Mouse (Mus musculus): ENCODE measurements around the gene Dusp18. TPM values are rescaled to one million over a fixed set of nuclear protein-coding genes. Genes with fewer than 3 reads are reported as not detected.

The Dusp18 gene
- total and polyA plus RNA-seq, 3 experiments: 2.8 to 6.6 (median 4.8) TPM

- dilution Hi-C loops (cut with MboI; ENCODE audit: extremely low pct_ligation_motif_present, extremely low pct_unique_long_range_greater_than_20kb, low sequenced_read_pairs): no loop called here
- no peaks in the 10 kb centered on the region for H3K9me3 ChIP-seq (replicated peaks; ENCODE audit: low read length)
- DNase-seq (ENCODE audit: extremely low read depth): no peak
- no peaks in the 10 kb centered on the region for H3K36me3 ChIP-seq (replicated peaks in 1 of 2; ENCODE audit: control insufficient read depth in 1 of 2, insufficient read depth in 1 of 2, low read length in 1 of 2)
- peaks cover 0 to 11% of the 10 kb centered on the region in 2 experiments; a peak in 1 of 4 replicates for H3K4me1 ChIP-seq (ENCODE audit: control insufficient read depth in 1 of 2, insufficient read depth in 2 of 2)
- no peak overlapping the region for H3K27ac ChIP-seq (ENCODE audit: insufficient read depth, low read depth)
- H3K4me2 ChIP-seq (ENCODE audit: insufficient read depth, low read depth, poor library complexity, severe bottlenecking): no peak overlapping the region
- peaks cover 3% of the 10 kb centered on the region for H3K27me3 ChIP-seq (replicated peaks)
- no peaks in the 10 kb centered on the region for H3K79me2 ChIP-seq (replicated peaks; ENCODE audit: control insufficient read depth, extremely low read depth, insufficient read depth, poor library complexity, severe bottlenecking)
- TF ChIP-seq ZMIZ1 (IDR thresholded peaks at IDR 0.05; ENCODE audit: low read depth, low read length) (no peak), BHLHE40 (IDR thresholded peaks at IDR 0.05; ENCODE audit: low read depth, low read length) (0 out of 2 replicates have a peak, but pooled peaks have one; percentile 24)
- H3K4me3 ChIP-seq (replicated peaks in 1 of 3; ENCODE audit: low read depth in 2 of 3, low read length in 2 of 3, poor library complexity in 1 of 3): no peak overlapping the region
- in situ Hi-C loops (cut with MboI; ENCODE audit: low pct_ligation_motif_present, low pct_unique_long_range_greater_than_20kb, low sequenced_read_pairs): no loop called here
- H3K9ac ChIP-seq (ENCODE audit: insufficient read depth, low read depth): no peak overlapping the region
Observed at GRCm38 (mm10) chr11:3887331-3887730, 7.7 kb upstream of the Dusp18 start.

DNA sequence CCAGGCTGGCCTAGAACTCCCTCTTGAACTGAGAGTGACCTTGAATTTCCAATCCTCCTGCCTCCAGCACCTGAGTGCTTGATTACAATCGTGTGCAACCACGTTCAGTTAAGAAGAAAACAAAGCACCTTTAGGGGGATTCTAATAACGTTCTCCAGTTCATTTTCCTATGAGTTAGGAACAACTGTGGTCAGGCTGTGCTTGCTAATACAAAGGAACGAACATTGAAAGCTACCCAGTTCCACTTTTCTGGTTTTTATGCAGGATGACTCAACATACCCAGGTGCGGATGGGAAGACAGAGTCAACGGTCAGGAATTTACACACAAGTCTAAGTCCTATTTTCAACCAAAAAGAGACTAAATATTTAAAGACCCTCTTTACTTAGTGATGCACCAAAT is 1.1 kb upstream of the Dusp18 start:
- Histone ChIP-seq H3K36me3 (replicated peaks in 1 of 2; ENCODE audit: control insufficient read depth in 1 of 2, insufficient read depth in 1 of 2, low read length in 1 of 2) (peaks cover 12 to 25% of the 10 kb centered on the region in 2 experiments), H3K27ac (ENCODE audit: insufficient read depth, low read depth) (no peak overlapping the region), H3K4me2 (ENCODE audit: insufficient read depth, low read depth, poor library complexity, severe bottlenecking) (peak overlapping the region; percentile 69; the same call in 1 of the 2 replicates), H3K9ac (ENCODE audit: insufficient read depth, low read depth) (peak overlapping the region; percentile 77), H3K79me2 (replicated peaks; ENCODE audit: control insufficient read depth, extremely low read depth, insufficient read depth, poor library complexity, severe bottlenecking) (no peaks in the 10 kb centered on the region), H3K4me1 (ENCODE audit: control insufficient read depth in 1 of 2, insufficient read depth in 2 of 2) (peaks cover 0 to 23% of the 10 kb centered on the region in 2 experiments; a peak in 2 of 4 replicates), H3K27me3 (replicated peaks) (peaks cover 3% of the 10 kb centered on the region), H3K4me3 (replicated peaks in 1 of 3; ENCODE audit: low read depth in 2 of 3, low read length in 2 of 3, poor library complexity in 1 of 3) (peak overlapping the region in 2 of 3 experiments; percentile 57 to 87), H3K9me3 (replicated peaks; ENCODE audit: low read length) (no peaks in the 10 kb centered on the region)
- no peak for TF ChIP-seq USF1 (IDR thresholded peaks at IDR 0.05; ENCODE audit: low read depth, low read length)
- peak; percentile 7; the same call in 1 of the 2 replicates for TF ChIP-seq JUN (IDR thresholded peaks at IDR 0.05; ENCODE audit: insufficient read depth, low read depth, low read length)
- TF ChIP-seq ETS1 (conservative IDR thresholded peaks at IDR 0.05; ENCODE audit: low read depth, low read length): peak; percentile 35; the same call in 1 of the 2 replicates
- peak; percentile 77 for TF ChIP-seq BHLHE40 (IDR thresholded peaks at IDR 0.05; ENCODE audit: low read depth, low read length)
- TF ChIP-seq JUND (conservative IDR thresholded peaks at IDR 0.05; ENCODE audit: low read depth, low read length): peak; percentile 45
- TF ChIP-seq TBP (conservative IDR thresholded peaks at IDR 0.05; ENCODE audit: low read depth, low read length): no peak
- peak; percentile 5; the same call in 1 of the 2 replicates for TF ChIP-seq MYC (IDR thresholded peaks at IDR 0.05; ENCODE audit: low read depth, low read length)
- peak; percentile 75 for TF ChIP-seq EP300 (IDR thresholded peaks at IDR 0.05; ENCODE audit: low read length)
- TF ChIP-seq IRF4 (IDR thresholded peaks at IDR 0.05; ENCODE audit: low read depth, low read length): peak; percentile 13; the same call in 1 of the 2 replicates
- 0 out of 2 replicates have a peak, but pooled peaks have one; percentile 40 for TF ChIP-seq TCF12 (IDR thresholded peaks at IDR 0.05; ENCODE audit: low read depth, low read length)
- 0 out of 2 replicates have a peak, but pooled peaks have one; percentile 31 for TF ChIP-seq MAFK (IDR thresholded peaks at IDR 0.05; ENCODE audit: insufficient replicate concordance, low read length)
- no peak for TF ChIP-seq POLR2A (IDR thresholded peaks at IDR 0.05; ENCODE audit: low read depth, low read length)
- no peak for TF ChIP-seq KAT2A (IDR thresholded peaks at IDR 0.05; ENCODE audit: insufficient replicate concordance, low read length)
- dilution Hi-C loops (cut with MboI; ENCODE audit: extremely low pct_ligation_motif_present, extremely low pct_unique_long_range_greater_than_20kb, low sequenced_read_pairs): no loop called here
- in situ Hi-C loops (cut with MboI; ENCODE audit: low pct_ligation_motif_present, low pct_unique_long_range_greater_than_20kb, low sequenced_read_pairs): no loop called here
- peak; percentile 67 for DNase-seq (ENCODE audit: extremely low read depth)
